Mouse (Mus musculus) stomach, postnatal 0 days (tissue): Measurements from ENCODE around the gene Capn5. TPM values are rescaled to one million over a fixed set of nuclear protein-coding genes. Genes with fewer than 3 reads are reported as not detected.

Source experiments
- ATAC-seq: fragments of 200-750 bp; cut with Nextera tagmentation; 2 replicates; pipeline ENCODE4 v1.8.0; 2017; ENCODE audit not compliant: low FRiP score, low TSS enrichment
- DNase-seq: peaks from one replicate; pipeline ENCODE4 v3.0.0-alpha.2; 2016; ENCODE audit warnings: low spot score
- H3K27ac ChIP-seq: fragments of 300-500 bp; sonication (generic); replicated peaks from 2 replicates; pipeline ENCODE4 v1.5.1; 2014; ENCODE audit warnings: mild to moderate bottlenecking, control low read depth
- H3K27me3 ChIP-seq: fragments of 300-500 bp; sonication (generic); 2 replicates; pipeline ENCODE4 v1.6.1; 2014; ENCODE audit warnings: low read length; ENCODE audit not compliant: control insufficient read depth, insufficient read depth
- H3K36me3 ChIP-seq: fragments of 300-500 bp; sonication (generic); 2 replicates; pipeline ENCODE4 v1.6.1; 2014; ENCODE audit warnings: low read length, mixed read lengths; ENCODE audit not compliant: control insufficient read depth, insufficient read depth
- H3K4me1 ChIP-seq: fragments of 300-500 bp; sonication (generic); replicated peaks from 2 replicates; pipeline ENCODE4 v1.6.1; 2014; ENCODE audit warnings: antibody characterized with exemption; ENCODE audit not compliant: control insufficient read depth, insufficient read depth
- H3K4me2 ChIP-seq: fragments of 300-500 bp; sonication (generic); replicated peaks from 2 replicates; pipeline ENCODE4 v1.6.1; 2014; ENCODE audit warnings: low read depth, mild to moderate bottlenecking, control low read depth, moderate library complexity
- H3K4me3 ChIP-seq: fragments of 300-500 bp; sonication (generic); 2 replicates; pipeline ENCODE4 v1.5.1; 2014; ENCODE audit warnings: low read depth, low read length, control low read depth
- H3K9ac ChIP-seq: fragments of 300-500 bp; sonication (generic); 2 replicates; pipeline ENCODE4 v1.6.1; 2014; ENCODE audit warnings: mild to moderate bottlenecking, low read length, control low read depth, mixed read lengths
- H3K9me3 ChIP-seq: fragments of 300-500 bp; sonication (generic); 2 replicates; pipeline ENCODE4 v1.6.1; 2016; ENCODE audit warnings: low read length; ENCODE audit not compliant: control insufficient read depth
- CTCF ChIP-seq: IDR thresholded peaks from 2 replicates; pipeline ENCODE4 v1.5.1; 2016; ENCODE audit warnings: antibody characterized with exemption, low read depth, mild to moderate bottlenecking, moderate library complexity
- EP300 ChIP-seq: optimal IDR thresholded peaks from 2 replicates; pipeline ENCODE3; 2016; ENCODE audit warnings: antibody characterized with exemption
- WGBS: fragments of 180-500 bp; shearing (Covaris S2); extraction: QIAGEN DNeasy Blood & Tissue Kit; methylation state at CpG from one replicate; pipeline ENCODE4 v1.1.7; 2014; 5-methylcytosine and 5-hydroxymethylcytosine counted together
- polyA plus RNA-seq: library from polyadenylated mRNA; unstranded; fragments of >200 nt; fragmentation: Nextera tagmentation; extraction: Ambion mirVana; gene quantifications from 2 replicates; pipeline ENCODE4 v1.2.1, GENCODE M21; 2015

The Capn5 gene
- polyA plus RNA-seq, 1 experiment from 2014 or later, result 13.2 TPM

DNA sequence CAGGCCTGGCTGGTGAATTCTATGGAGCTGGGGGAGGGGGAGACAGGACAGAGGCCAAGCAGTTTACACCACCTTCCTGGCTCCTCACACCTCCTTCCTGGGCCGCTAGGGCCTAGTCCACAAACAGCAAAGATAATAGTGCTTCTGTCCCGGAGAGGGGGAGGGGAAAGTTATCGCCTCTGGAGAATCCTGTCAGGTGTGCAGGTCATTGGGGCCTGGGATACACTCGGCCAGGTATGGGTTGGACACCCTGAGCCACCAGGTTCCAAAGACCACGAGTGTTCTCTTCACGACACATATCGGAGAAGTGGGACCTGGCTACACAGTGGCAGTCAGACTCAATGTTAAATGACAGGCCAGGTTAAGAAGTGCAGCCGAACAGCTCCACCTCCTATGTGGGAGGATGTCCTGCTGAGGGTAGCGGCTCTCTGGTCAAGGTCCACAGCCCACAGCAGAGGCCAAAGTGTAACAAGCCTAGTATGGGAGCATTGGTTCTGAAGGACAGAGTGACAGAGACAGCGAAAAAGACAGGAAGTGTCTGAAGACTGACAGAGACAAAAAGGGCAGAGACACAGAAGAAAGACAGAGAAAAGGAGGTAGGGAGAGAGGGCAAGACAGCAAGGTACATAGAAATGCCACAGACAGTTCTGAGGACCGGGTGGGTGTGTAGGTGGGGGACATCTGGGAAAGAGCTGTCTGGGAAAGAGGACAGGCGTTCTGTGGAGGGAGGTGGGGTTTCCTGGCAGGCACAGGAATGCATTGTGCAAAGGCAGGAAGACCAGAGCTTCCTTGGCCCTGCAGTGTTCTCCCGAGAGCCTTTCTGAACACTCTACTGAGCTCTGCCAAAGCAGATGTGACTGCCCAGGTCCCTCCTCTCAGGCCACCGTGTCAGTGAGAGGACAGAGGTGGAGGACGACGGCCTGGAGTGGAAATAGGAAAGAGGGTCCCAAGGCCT, 73.3 kb downstream of the Capn5 start:
- no peak overlapping the region for H3K4me2 ChIP-seq
- no peaks in the 10 kb centered on the region for H3K4me1 ChIP-seq
- TF ChIP-seq EP300 (no peak), CTCF (no peak)
- no peak for ATAC-seq
- WGBS, result 56% methylated on average over 16 of the region's 16 CpGs
- no peak overlapping the region for H3K27ac ChIP-seq
- DNase-seq, result no peak
- no peak overlapping the region for H3K4me3 ChIP-seq
- H3K9ac ChIP-seq, result peak overlapping the region; percentile 27; the same call in 1 of the 2 replicates
- H3K27me3 ChIP-seq, result no peaks in the 10 kb centered on the region
- H3K36me3 ChIP-seq, result no peaks in the 10 kb centered on the region
- H3K9me3 ChIP-seq, result no peaks in the 10 kb centered on the region

DNA sequence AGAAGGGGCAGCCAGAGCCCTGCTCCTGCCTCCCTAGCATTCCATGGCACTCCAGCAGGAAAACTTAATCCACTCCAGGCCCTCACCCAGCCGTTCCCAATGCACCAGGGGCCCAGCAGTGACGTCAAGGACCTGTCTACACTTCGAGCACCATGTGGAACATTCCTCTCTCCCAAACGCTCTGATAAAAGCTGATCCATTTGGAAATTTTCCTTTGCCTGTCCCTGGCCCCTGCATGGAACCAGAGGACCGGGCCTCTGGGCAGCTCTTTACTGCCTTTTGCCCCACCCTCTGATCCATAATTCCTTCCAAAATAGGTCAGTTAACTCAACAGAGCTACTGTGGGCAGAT, 74.2 kb downstream of the Capn5 start:
- no peak for ATAC-seq
- H3K4me2 ChIP-seq, result no peak overlapping the region
- H3K27me3 ChIP-seq, result no peaks in the 10 kb centered on the region
- DNase-seq, result no peak
- H3K27ac ChIP-seq, result no peak overlapping the region
- TF ChIP-seq EP300 (no peak), CTCF (no peak)
- no peak overlapping the region for H3K9ac ChIP-seq
- no peaks in the 10 kb centered on the region for H3K4me1 ChIP-seq
- no peaks in the 10 kb centered on the region for H3K36me3 ChIP-seq
- no peaks in the 10 kb centered on the region for H3K9me3 ChIP-seq
- no peak overlapping the region for H3K4me3 ChIP-seq
- WGBS, result 67% methylated on average over 5 of the region's 5 CpGs

DNA sequence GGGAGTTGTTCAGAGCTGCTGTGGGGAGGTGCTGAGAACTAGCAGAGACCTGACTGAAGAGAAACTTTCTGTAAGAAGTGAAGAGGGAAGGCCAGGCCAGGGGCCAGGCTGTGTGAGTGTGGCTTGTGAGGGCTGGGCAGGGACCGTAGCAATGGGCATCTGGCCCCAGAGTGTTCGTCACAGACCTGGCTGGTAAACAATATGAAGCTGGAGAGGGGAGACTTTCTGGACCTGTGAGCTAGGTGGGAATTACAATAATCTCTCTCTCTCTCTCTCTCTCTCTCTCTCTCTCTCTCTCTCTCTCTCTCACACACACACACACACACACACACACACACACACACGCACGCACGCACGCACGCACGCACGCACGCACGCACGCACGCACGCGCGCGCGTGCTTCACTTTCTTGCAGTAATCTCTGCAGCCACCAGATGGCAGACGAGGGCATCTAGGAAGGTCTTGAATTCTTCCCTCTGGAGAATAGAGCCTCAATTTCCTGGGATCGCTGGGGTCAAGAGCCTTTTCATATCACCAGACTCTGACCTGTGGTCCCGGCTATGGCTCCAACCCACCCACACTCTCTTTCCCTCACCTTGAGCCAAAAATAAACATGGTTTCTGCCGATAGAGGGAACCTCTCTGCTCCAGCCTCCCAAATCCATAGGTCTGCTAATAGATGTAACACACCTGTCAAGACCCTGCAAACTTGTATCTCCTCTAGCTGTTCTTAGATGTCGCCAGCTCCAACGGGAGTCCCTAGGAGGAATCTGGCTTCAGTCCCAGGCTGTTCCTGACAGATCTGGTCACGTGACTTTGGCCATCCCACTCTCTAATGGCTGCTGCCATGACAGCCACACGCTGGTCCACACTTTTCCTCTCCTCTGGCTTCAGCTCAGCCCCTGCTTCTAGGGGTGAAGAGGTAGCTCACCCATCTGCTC, 74.8 kb downstream of the Capn5 start:
- Histone ChIP-seq H3K4me3 (peak overlapping the region; percentile 25), H3K9me3 (no peaks in the 10 kb centered on the region), H3K27me3 (no peaks in the 10 kb centered on the region), H3K27ac (0 out of 2 replicates have a peak overlapping the region, but pooled peaks have one; percentile 40), H3K36me3 (no peaks in the 10 kb centered on the region), H3K9ac (peak overlapping the region; percentile 61), H3K4me1 (no peaks in the 10 kb centered on the region), H3K4me2 (peak overlapping the region; percentile 55)
- DNase-seq (peak; percentile 87), ATAC-seq (peak; percentile 41)
- WGBS, result 14% methylated on average over 19 of the region's 26 CpGs
- peak; percentile 82 for TF ChIP-seq CTCF
- TF ChIP-seq EP300, result no peak

DNA sequence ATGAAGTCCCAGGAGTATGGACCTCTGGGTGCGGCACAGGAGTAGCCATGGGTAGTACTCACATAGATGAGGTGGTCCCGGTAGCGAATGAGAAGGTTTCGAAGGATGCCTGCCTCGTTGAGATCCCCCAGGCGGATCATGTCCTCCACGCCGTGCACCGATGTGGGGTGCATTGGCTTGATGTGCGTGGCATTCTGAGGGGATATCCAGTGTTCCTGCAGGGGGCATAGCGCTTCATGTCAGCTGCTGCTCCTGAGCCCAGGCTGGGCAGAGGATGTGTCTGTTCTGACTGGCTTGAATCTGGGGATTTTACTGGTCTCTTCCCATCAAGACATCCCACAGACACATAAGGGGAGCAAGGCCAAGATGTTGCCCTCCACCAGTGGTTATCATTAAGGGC, 75.6 kb downstream of the Capn5 start:
- Histone ChIP-seq H3K36me3 (no peaks in the 10 kb centered on the region), H3K27ac (no peak overlapping the region), H3K9me3 (no peaks in the 10 kb centered on the region), H3K4me1 (no peaks in the 10 kb centered on the region), H3K27me3 (no peaks in the 10 kb centered on the region), H3K4me2 (peak overlapping the region; percentile 55; the same call in 1 of the 2 replicates), H3K4me3 (no peak overlapping the region), H3K9ac (peak overlapping the region; percentile 61; the same call in 1 of the 2 replicates)
- TF ChIP-seq EP300, result no peak
- TF ChIP-seq CTCF, result no peak
- WGBS, result 95% methylated on average over 11 of the region's 11 CpGs
- DNase-seq (no peak), ATAC-seq (no peak)

DNA sequence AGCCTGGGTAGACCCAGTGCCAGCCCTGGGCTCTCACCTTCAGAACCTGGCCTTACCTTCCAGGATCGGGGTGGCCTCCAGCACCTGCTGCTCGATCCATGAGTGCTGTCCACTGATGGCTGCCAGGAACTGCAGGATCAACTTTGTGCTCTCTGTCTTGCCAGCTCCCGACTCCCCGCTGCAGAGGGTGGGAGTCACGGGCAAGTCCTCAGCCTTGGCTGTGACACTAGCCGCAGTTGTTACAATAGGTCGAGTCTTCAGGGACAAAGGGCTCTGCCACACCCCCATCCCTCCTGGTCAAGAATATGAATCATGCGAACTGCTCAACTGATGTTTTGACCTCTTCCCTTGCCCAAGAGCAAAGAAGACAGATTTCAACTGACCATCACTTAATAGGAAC, 80.5 kb downstream of the Capn5 start:
- no peak for ATAC-seq
- H3K4me3 ChIP-seq, result no peak overlapping the region
- no peak overlapping the region for H3K27ac ChIP-seq
- DNase-seq, result no peak
- WGBS, result 94% methylated on average over 8 of the region's 8 CpGs
- no peak overlapping the region for H3K9ac ChIP-seq
- H3K4me2 ChIP-seq, result no peak overlapping the region
- H3K9me3 ChIP-seq, result 0 out of 2 replicates have a peak, but pooled peaks cover 2% of the 10 kb centered on the region
- H3K36me3 ChIP-seq, result peaks cover 3% of the 10 kb centered on the region; the same call in 1 of the 2 replicates
- TF ChIP-seq CTCF (no peak), EP300 (no peak)
- H3K4me1 ChIP-seq, result no peaks in the 10 kb centered on the region
- H3K27me3 ChIP-seq, result no peaks in the 10 kb centered on the region
